Comparison of ENCODE assay signal across 9 mouse cellular contexts in the genomic region with DNA sequence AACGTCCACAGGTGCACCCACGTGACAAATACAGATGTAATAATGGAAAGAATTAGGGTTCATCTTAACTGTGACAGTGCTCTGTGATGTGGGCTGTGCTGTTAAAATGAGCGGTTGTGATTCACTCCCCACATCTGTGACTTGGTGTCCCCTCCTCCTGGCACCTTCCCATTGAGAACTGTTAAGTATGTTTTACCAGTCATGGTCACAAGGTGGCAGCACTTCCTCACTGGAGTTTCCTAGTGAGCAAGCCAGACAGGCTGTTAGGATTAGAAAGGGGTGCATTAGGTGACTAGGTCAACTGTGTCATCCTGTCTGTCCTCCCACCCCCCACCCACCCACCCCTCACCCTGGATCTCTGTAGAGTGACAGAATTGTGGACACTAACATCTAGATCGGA. TPM values are rescaled to one million over a fixed set of nuclear protein-coding genes. Genes with fewer than 3 reads are reported as not detected.
DNase-seq lines count a peak whose midpoint lies in the region; ATAC-seq and TF ChIP-seq lines count a peak whose summit lies in the region.
"Had no signal": no experiment of that assay in that cellular context is flagged by ENCODE, and none has a peak within 500 bp of the region (broad histone marks: within the 10 kb centered on the region; RNA-seq: fewer than 3 reads in every experiment).

No protein-coding gene starts in this region.

- no peak overlapping the region for H3K4me3 ChIP-seq in embryonic facial prominence, embryonic 14.5 days (ENCODE audit: low read depth, low read length)
- no peak overlapping the region for H3K4me3 ChIP-seq in layer of hippocampus, adult 2 months
- no peak overlapping the region for H3K4me3 ChIP-seq in lung, embryonic 16.5 days (ENCODE audit: low read length)

- H3K27me3 ChIP-seq in embryonic facial prominence, embryonic 14.5 days (replicated peaks; ENCODE audit: control insufficient read depth, insufficient read depth, low read length), result peaks cover 10% of the 10 kb centered on the region; the same call in 1 of the 2 replicates
- H3K27me3 ChIP-seq in lung, embryonic 16.5 days (ENCODE audit: control insufficient read depth, insufficient read depth, low read depth, low read length), result 0 out of 2 replicates have a peak, but pooled peaks cover 2% of the 10 kb centered on the region

- no peaks in the 10 kb centered on the region for H3K4me1 ChIP-seq in embryonic facial prominence, embryonic 14.5 days (ENCODE audit: control insufficient read depth, insufficient read depth, low read length)
- no peaks in the 10 kb centered on the region; the same call in 1 of the 2 replicates for H3K4me1 ChIP-seq in lung, embryonic 16.5 days (replicated peaks; ENCODE audit: control insufficient read depth, insufficient read depth, low read length)

- no peak overlapping the region for H3K27ac ChIP-seq in embryonic facial prominence, embryonic 14.5 days (replicated peaks; ENCODE audit: low read depth, low read length)
- H3K27ac ChIP-seq in layer of hippocampus, adult 2 months, result no peak overlapping the region
- H3K27ac ChIP-seq in lung, embryonic 16.5 days (ENCODE audit: low read length), result no peak overlapping the region

- H3K36me3 ChIP-seq in embryonic facial prominence, embryonic 14.5 days (ENCODE audit: control insufficient read depth, insufficient read depth, low read length), result no peaks in the 10 kb centered on the region
- no peaks in the 10 kb centered on the region for H3K36me3 ChIP-seq in lung, embryonic 16.5 days (ENCODE audit: control insufficient read depth, insufficient read depth, low read length)

- no peak for ATAC-seq in embryonic facial prominence, embryonic 14.5 days (ENCODE audit: low read depth)
- ATAC-seq in lung, embryonic 16.5 days (ENCODE audit: low read depth), result peak; percentile 20; the same call in 1 of the 2 replicates

- no peak overlapping the region for H3K9ac ChIP-seq in embryonic facial prominence, embryonic 14.5 days (ENCODE audit: low read depth, low read length)
- H3K9ac ChIP-seq in lung, embryonic 16.5 days (ENCODE audit: low read length), result no peak overlapping the region

- no peaks in the 10 kb centered on the region for H3K9me3 ChIP-seq in embryonic facial prominence, embryonic 14.5 days (ENCODE audit: control insufficient read depth, low read length)
- H3K9me3 ChIP-seq in lung, embryonic 16.5 days (ENCODE audit: control insufficient read depth, low read length), result no peaks in the 10 kb centered on the region

- H3K4me2 ChIP-seq in embryonic facial prominence, embryonic 14.5 days (ENCODE audit: low read depth, low read length), result no peak overlapping the region
- no peak overlapping the region for H3K4me2 ChIP-seq in lung, embryonic 16.5 days (ENCODE audit: low read depth, low read length)

- peak; percentile 71 to 82 for DNase-seq in CD8-positive naive resting alpha-beta T cell, adult 2 months (ENCODE audit: low read depth in 2 of 2, low spot score in 2 of 2)
- peak; percentile 70 for DNase-seq in adrenal gland, postnatal 25 days
- peak; percentile 88 for DNase-seq in embryonic facial prominence, embryonic 14.5 days (ENCODE audit: low spot score)
- DNase-seq in heart, postnatal 25 days (ENCODE audit: low spot score), result peak; percentile 41
- DNase-seq in layer of hippocampus, adult 2 months (ENCODE audit: low spot score in 2 of 2), result peak; percentile 76 to 91
- peak; percentile 94 for DNase-seq in retina, embryonic 14.5 days (ENCODE audit: low spot score)
- peak; percentile 82 for DNase-seq in thymus, postnatal 25 days

- WGBS in embryonic facial prominence, embryonic 14.5 days, result 25% methylated on average over 4 of the region's 4 CpGs
- 30% methylated on average over 4 of the region's 4 CpGs for WGBS in lung, embryonic 16.5 days

- intact Hi-C loops in heart, postnatal 25 days (cut with DNase I), result loop anchor here (1.0 to 2.0 kb wide), 2 partner anchors 55 to 116 kb away; no protein-coding TSS in a partner anchor

- peak; percentile 88 for TF ChIP-seq CTCF in layer of hippocampus, adult 2 months (conservative IDR thresholded peaks at IDR 0.05)

RNA-seq across cellular contexts. Expression of a gene that starts 11.7 kb away (rescaled TPM):
- total RNA-seq in adrenal gland, postnatal 25 days (2021), result not detected in 2 replicates
- 0.85 and 1.9 TPM in 2 replicates for polyA plus RNA-seq in embryonic facial prominence, embryonic 14.5 days (2014; fragmentation: Nextera tagmentation; extraction: Ambion mirVana)
- not detected for total RNA-seq in heart, postnatal 25 days (2021)
- not detected for total RNA-seq in layer of hippocampus, adult 2 months (2021)
- 0.49 TPM in 1 of 2 replicates, not detected in the other for polyA plus RNA-seq in lung, embryonic 16.5 days (2015; fragmentation: Nextera tagmentation; extraction: Ambion mirVana)

RNA-seq across cellular contexts. Expression of a gene that starts 25.9 kb away (rescaled TPM):
- total RNA-seq in adrenal gland, postnatal 25 days (2021), result 295 and 303 TPM in 2 replicates
- 4.2 and 4.9 TPM in 2 replicates for polyA plus RNA-seq in embryonic facial prominence, embryonic 14.5 days (2014; fragmentation: Nextera tagmentation; extraction: Ambion mirVana)
- total RNA-seq in heart, postnatal 25 days (2021), result 10 to 100 TPM; 40.5 to 41.5 TPM
- 1 to 10 TPM; 9.1 to 10.0 TPM for total RNA-seq in layer of hippocampus, adult 2 months (2021)
- polyA plus RNA-seq in lung, embryonic 16.5 days (2015; fragmentation: Nextera tagmentation; extraction: Ambion mirVana), result 9.4 and 11.4 TPM in 2 replicates

RNA-seq across cellular contexts. Expression of a gene that starts 53.0 kb away (rescaled TPM):
- 19.9 and 22.7 TPM in 2 replicates for total RNA-seq in adrenal gland, postnatal 25 days (2021)
- polyA plus RNA-seq in embryonic facial prominence, embryonic 14.5 days (2014; fragmentation: Nextera tagmentation; extraction: Ambion mirVana), result 2.2 and 6.3 TPM in 2 replicates
- 10 to 100 TPM; 12.4 to 14.7 TPM for total RNA-seq in heart, postnatal 25 days (2021)
- 1 to 10 TPM; 3.2 to 4.2 TPM for total RNA-seq in layer of hippocampus, adult 2 months (2021)
- polyA plus RNA-seq in lung, embryonic 16.5 days (2015; fragmentation: Nextera tagmentation; extraction: Ambion mirVana), result 7.3 TPM in 2 replicates

RNA-seq across cellular contexts. Expression of a gene that starts 54.9 kb away (rescaled TPM):
- total RNA-seq in adrenal gland, postnatal 25 days (2021), result not detected in 2 replicates
- 17.7 and 80.3 TPM in 2 replicates for polyA plus RNA-seq in embryonic facial prominence, embryonic 14.5 days (2014; fragmentation: Nextera tagmentation; extraction: Ambion mirVana)
- total RNA-seq in heart, postnatal 25 days (2021), result not detected
- not detected for total RNA-seq in layer of hippocampus, adult 2 months (2021)
- 0.33 and 2.9 TPM in 2 replicates for polyA plus RNA-seq in lung, embryonic 16.5 days (2015; fragmentation: Nextera tagmentation; extraction: Ambion mirVana)
- polyA plus RNA-seq: large intestine, adult 2 months had no signal

Comparison
In these comparisons a context has a peak if more than half of its experiments do, and no peak if none do; other contexts are left out.
1. DNase-seq: peak in every context shown above with its lines; median percentile 94 in retina, embryonic 14.5 days; 88 in embryonic facial prominence, embryonic 14.5 days; 84 in layer of hippocampus, adult 2 months; 82 in thymus, postnatal 25 days; 76 in CD8-positive naive resting alpha-beta T cell, adult 2 months; 70 in adrenal gland, postnatal 25 days; 41 in heart, postnatal 25 days.